Mouse (Mus musculus): Measurements from ENCODE around the gene Tpt1. TPM values are rescaled to one million over a fixed set of nuclear protein-coding genes. Genes with fewer than 3 reads are reported as not detected.

Gene Tpt1
- polyA plus RNA-seq, 2 experiments, result 702 to 1,453 TPM

GRCm38 (mm10) chr14:75876320-75877043 lies 31.6 kb downstream of the Tpt1 start:
- TF ChIP-seq EP300 (IDR thresholded peaks at IDR 0.05; ENCODE audit: low read depth) (no peak), CTCF (IDR thresholded peaks at IDR 0.05; ENCODE audit: low read depth) (peak; percentile 89)

DNA sequence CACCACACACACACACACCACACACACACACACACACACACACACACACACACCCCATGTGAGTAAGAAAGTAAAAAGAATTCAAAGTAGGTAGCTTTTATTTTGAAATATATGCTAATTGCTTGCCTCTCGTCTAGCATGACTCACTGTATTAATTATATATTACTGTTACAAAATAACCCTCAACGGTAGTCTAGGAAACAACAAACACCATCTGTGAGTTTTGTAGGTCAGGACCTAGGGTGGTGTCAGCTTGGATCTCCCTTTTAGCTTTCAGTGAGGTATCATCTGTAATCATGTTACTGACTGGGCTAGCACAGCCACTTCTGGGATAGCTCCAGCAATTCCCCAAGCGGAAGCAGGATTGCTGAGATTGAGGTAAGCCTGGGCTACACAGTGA lies 32.4 kb downstream of the Tpt1 start:
- Histone ChIP-seq H3K27ac (no peak overlapping the region), H3K9me3 (ENCODE audit: control insufficient read depth, low read length) (no peaks in the 10 kb centered on the region), H3K36me3 (replicated peaks; ENCODE audit: control insufficient read depth, insufficient read depth, low read depth) (no peaks in the 10 kb centered on the region), H3K4me1 (replicated peaks; ENCODE audit: control insufficient read depth in 2 of 2, insufficient read depth in 2 of 2, low read length in 1 of 2) (no peaks in the 10 kb centered on the region), H3K4me3 (ENCODE audit: insufficient read depth in 1 of 2, low read depth in 2 of 2, low read length in 2 of 2) (no peak overlapping the region), H3K9ac (replicated peaks) (no peak overlapping the region), H3K27me3 (ENCODE audit: control insufficient read depth, insufficient read depth, low read length) (no peaks in the 10 kb centered on the region), H3K4me2 (ENCODE audit: low read depth) (no peak overlapping the region)
- WGBS (ENCODE audit: insufficient replicate concordance), result 67% methylated on average over 3 of the region's 3 CpGs
- ATAC-seq (ENCODE audit: insufficient read depth) (no peak), DNase-seq (ENCODE audit: low read depth in 3 of 3, low spot score in 3 of 3) (no peak)
- TF ChIP-seq CTCF (IDR thresholded peaks at IDR 0.05; ENCODE audit: low read depth) (no peak), EP300 (IDR thresholded peaks at IDR 0.05; ENCODE audit: low read depth) (no peak)

More at GRCm38 (mm10) chr14:75876320-75877043, 31.6 kb downstream of the Tpt1 start:
- H3K4me3 ChIP-seq (ENCODE audit: insufficient read depth in 1 of 2, low read depth in 2 of 2, low read length in 2 of 2), result no peak overlapping the region
- H3K27ac ChIP-seq, result no peak overlapping the region
- no peak overlapping the region for H3K9ac ChIP-seq (replicated peaks)
- 16% methylated on average over 21 of the region's 21 CpGs for WGBS (ENCODE audit: insufficient replicate concordance)
- no peaks in the 10 kb centered on the region for H3K9me3 ChIP-seq (ENCODE audit: control insufficient read depth, low read length)
- ATAC-seq (ENCODE audit: insufficient read depth) (no peak), DNase-seq (ENCODE audit: low read depth in 3 of 3, low spot score in 3 of 3) (peak; percentile 37 to 58 (median 52))
- H3K36me3 ChIP-seq (replicated peaks; ENCODE audit: control insufficient read depth, insufficient read depth, low read depth), result no peaks in the 10 kb centered on the region
- H3K4me2 ChIP-seq (ENCODE audit: low read depth), result no peak overlapping the region
- H3K4me1 ChIP-seq (replicated peaks; ENCODE audit: control insufficient read depth in 2 of 2, insufficient read depth in 2 of 2, low read length in 1 of 2), result no peaks in the 10 kb centered on the region
- no peaks in the 10 kb centered on the region for H3K27me3 ChIP-seq (ENCODE audit: control insufficient read depth, insufficient read depth, low read length)

DNA sequence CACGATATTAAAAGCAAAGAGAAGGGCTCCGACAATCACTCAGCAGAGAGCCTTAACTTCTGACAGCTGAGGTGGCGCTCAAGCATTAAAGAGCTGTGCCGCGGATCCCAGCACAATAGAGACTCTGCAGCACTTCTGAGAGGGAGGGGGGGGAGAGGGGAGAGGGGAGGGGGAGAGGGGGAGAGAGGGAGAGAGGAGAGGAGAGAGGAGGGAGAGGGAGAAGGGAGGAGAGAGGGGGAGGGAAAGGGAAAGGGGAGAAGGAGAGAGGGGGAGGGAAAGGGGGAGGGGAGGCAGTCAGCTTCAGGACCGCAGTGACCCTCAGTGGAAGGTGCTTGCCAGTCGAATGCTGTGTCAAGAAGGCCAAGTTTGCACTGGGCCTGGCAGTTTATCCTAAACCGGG lies 34.1 kb downstream of the Tpt1 start:
- no peaks in the 10 kb centered on the region for H3K27me3 ChIP-seq (ENCODE audit: control insufficient read depth, insufficient read depth, low read length)
- no peak overlapping the region for H3K4me2 ChIP-seq (ENCODE audit: low read depth)
- WGBS (ENCODE audit: insufficient replicate concordance), result 42% methylated on average over 8 of the region's 8 CpGs
- H3K9me3 ChIP-seq (ENCODE audit: control insufficient read depth, low read length), result no peaks in the 10 kb centered on the region
- no peak overlapping the region for H3K9ac ChIP-seq (replicated peaks)
- no peak for ATAC-seq (ENCODE audit: insufficient read depth)
- no peak overlapping the region for H3K4me3 ChIP-seq (ENCODE audit: insufficient read depth in 1 of 2, low read depth in 2 of 2, low read length in 2 of 2)
- no peak for DNase-seq (ENCODE audit: low read depth in 3 of 3, low spot score in 3 of 3)
- TF ChIP-seq EP300 (IDR thresholded peaks at IDR 0.05; ENCODE audit: low read depth) (no peak), CTCF (IDR thresholded peaks at IDR 0.05; ENCODE audit: low read depth) (no peak)
- H3K36me3 ChIP-seq (replicated peaks; ENCODE audit: control insufficient read depth, insufficient read depth, low read depth), result no peaks in the 10 kb centered on the region
- H3K27ac ChIP-seq, result no peak overlapping the region
- no peaks in the 10 kb centered on the region for H3K4me1 ChIP-seq (replicated peaks; ENCODE audit: control insufficient read depth in 2 of 2, insufficient read depth in 2 of 2, low read length in 1 of 2)

DNA sequence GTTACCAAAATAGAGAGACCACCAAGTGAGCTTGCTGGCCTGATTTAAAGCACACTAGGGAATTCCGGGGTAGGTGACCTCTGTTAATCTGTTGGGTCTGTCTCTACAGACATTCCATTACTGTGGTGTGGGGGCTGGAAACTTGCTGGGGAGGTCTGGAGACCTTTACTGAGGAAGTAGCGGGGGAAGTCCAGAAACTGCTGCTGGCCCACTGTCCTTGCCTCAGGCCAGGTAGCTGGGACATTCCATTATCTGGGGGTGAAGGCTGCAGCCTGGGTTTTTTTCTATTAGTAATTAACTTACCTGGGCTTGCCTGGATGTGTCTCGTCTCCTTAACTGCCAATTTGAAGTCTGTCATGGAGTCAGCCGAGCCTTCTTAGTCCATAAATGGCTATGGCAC lies 37.0 kb downstream of the Tpt1 start:
- no peaks in the 10 kb centered on the region for H3K4me1 ChIP-seq (replicated peaks; ENCODE audit: control insufficient read depth in 2 of 2, insufficient read depth in 2 of 2, low read length in 1 of 2)
- H3K27ac ChIP-seq, result no peak overlapping the region
- H3K9me3 ChIP-seq (ENCODE audit: control insufficient read depth, low read length), result no peaks in the 10 kb centered on the region
- H3K36me3 ChIP-seq (replicated peaks; ENCODE audit: control insufficient read depth, insufficient read depth, low read depth), result no peaks in the 10 kb centered on the region
- TF ChIP-seq CTCF (IDR thresholded peaks at IDR 0.05; ENCODE audit: low read depth) (no peak), EP300 (IDR thresholded peaks at IDR 0.05; ENCODE audit: low read depth) (no peak)
- no peak overlapping the region for H3K4me3 ChIP-seq (ENCODE audit: insufficient read depth in 1 of 2, low read depth in 2 of 2, low read length in 2 of 2)
- H3K9ac ChIP-seq (replicated peaks), result no peak overlapping the region
- H3K27me3 ChIP-seq (ENCODE audit: control insufficient read depth, insufficient read depth, low read length), result no peaks in the 10 kb centered on the region
- DNase-seq (ENCODE audit: low read depth in 3 of 3, low spot score in 3 of 3), result no peak
- WGBS (ENCODE audit: insufficient replicate concordance), result 55% methylated on average over 4 of the region's 4 CpGs
- H3K4me2 ChIP-seq (ENCODE audit: low read depth), result no peak overlapping the region
- ATAC-seq (ENCODE audit: insufficient read depth), result no peak

GRCm38 (mm10) chr14:75883330-75883729 lies 38.4 kb downstream of the Tpt1 start:
- H3K27ac ChIP-seq, result no peak overlapping the region
- no peak for ATAC-seq (ENCODE audit: insufficient read depth)
- no peak for TF ChIP-seq EP300 (IDR thresholded peaks at IDR 0.05; ENCODE audit: low read depth)
- no peak for TF ChIP-seq CTCF (IDR thresholded peaks at IDR 0.05; ENCODE audit: low read depth)

More at GRCm38 (mm10) chr14:75883330-75883729, 38.4 kb downstream of the Tpt1 start:
- DNase-seq (ENCODE audit: low read depth in 3 of 3, low spot score in 3 of 3), result no peak
- no peaks in the 10 kb centered on the region for H3K4me1 ChIP-seq (replicated peaks; ENCODE audit: control insufficient read depth in 2 of 2, insufficient read depth in 2 of 2, low read length in 1 of 2)
- H3K4me2 ChIP-seq (ENCODE audit: low read depth), result no peak overlapping the region
- H3K9me3 ChIP-seq (ENCODE audit: control insufficient read depth, low read length), result no peaks in the 10 kb centered on the region
- 53% methylated on average over 5 of the region's 5 CpGs for WGBS (ENCODE audit: insufficient replicate concordance)
- no peak overlapping the region for H3K4me3 ChIP-seq (ENCODE audit: insufficient read depth in 1 of 2, low read depth in 2 of 2, low read length in 2 of 2)
- no peak overlapping the region for H3K9ac ChIP-seq (replicated peaks)
- H3K27me3 ChIP-seq (ENCODE audit: control insufficient read depth, insufficient read depth, low read length), result no peaks in the 10 kb centered on the region
- H3K36me3 ChIP-seq (replicated peaks; ENCODE audit: control insufficient read depth, insufficient read depth, low read depth), result no peaks in the 10 kb centered on the region

All from liver, embryonic 14.5 days (tissue).